Mouse (Mus musculus): ENCODE measurements around the gene 2300003K06Rik. TPM values are rescaled to one million over a fixed set of nuclear protein-coding genes. Genes with fewer than 3 reads are reported as not detected.

Gene 2300003K06Rik
- not detected in 2 replicates for polyA plus RNA-seq (2012; rRNA removed)

DNA sequence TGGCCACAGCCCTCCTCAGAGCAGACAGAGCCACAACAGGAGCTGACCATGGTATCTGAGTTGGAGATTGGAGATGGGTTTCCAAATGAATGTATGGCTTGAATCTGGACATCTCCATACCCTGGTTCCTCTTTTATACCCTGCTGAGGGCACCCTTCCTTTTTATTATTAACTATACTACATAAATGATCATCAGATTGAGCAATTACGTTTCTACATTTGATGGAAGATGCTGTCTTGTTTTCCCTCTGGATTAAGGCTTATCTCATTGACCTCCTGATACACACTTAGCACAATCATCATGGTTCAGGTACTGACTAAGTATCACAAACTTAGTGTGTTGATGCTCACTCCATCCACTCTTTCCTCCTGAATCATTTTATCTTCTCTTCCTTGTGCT, at the start of gene 2300003K06Rik:
TSS of gene 2300003K06Rik (minus strand) at position 101 of the 400 bp plus-strand sequence.

GRCm38 (mm10) chr11:99878887-99879286, 41.0 kb upstream of the 2300003K06Rik start, which contains the start of gene Gm11567:
TSS of gene Gm11567 (plus strand) at chr11:99879187.

DNA sequence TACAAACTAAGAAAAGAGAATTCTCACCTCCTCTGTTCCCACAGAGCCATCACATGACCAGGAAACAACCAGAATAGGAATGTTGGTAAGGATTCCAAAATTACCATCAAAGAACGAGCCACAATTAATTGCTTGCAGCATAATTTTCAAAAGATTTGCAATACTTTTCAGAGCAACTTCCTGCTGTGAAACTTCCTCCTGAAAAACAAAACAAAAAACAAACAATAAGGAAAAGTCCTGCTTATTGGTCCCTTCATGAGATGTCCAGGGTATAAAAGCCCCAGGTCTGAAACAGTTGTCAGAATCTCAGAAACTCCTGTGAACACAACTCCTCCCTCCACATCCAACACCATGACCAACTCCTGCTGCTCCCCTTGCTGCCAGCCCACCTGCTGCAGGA, 35.2 kb upstream of the 2300003K06Rik start, which contains the start of gene Krtap9-1:
TSS of gene Krtap9-1 (plus strand) at position 301 of the 400 bp plus-strand sequence.

GRCm38 (mm10) chr11:99864176-99864575, 26.3 kb upstream of the 2300003K06Rik start, which contains the start of gene Gm11559:
TSS of gene Gm11559 (plus strand) at chr11:99864476.

GRCm38 (mm10) chr11:99857617-99858016, 19.8 kb upstream of the 2300003K06Rik start, which contains the start of gene Gm11568:
TSS of gene Gm11568 (plus strand) at chr11:99857917.

GRCm38 (mm10) chr11:99851508-99851907, 13.6 kb upstream of the 2300003K06Rik start, which contains the start of gene Krtap4-16:
TSS of gene Krtap4-16 (minus strand) at chr11:99851608.

GRCm38 (mm10) chr11:99815566-99815965, 22.3 kb downstream of the 2300003K06Rik start, which contains the start of gene Gm11564:
TSS of gene Gm11564 (minus strand) at chr11:99815666.

DNA sequence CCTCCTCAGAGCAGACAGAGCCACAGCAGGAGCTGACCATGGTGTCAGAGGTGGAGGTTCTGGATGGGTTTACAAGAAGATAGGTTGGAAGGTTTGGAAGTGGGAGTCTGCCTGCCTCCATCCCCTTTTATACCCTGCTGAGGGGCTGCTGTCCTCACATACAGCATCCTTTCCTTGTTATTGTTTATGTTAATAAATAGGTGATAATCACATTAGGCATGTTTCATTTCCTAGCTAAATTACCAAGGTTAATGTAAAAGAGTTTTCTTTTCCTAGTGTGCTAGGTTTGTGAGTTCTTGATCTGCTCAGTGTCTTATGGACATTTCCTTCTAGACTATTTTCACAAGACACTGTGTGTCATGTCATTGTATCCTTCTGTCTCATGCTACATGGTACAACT, 28.1 kb downstream of the 2300003K06Rik start, which contains the start of gene Krtap4-13:
TSS of gene Krtap4-13 (minus strand) at position 101 of the 400 bp plus-strand sequence.

DNA sequence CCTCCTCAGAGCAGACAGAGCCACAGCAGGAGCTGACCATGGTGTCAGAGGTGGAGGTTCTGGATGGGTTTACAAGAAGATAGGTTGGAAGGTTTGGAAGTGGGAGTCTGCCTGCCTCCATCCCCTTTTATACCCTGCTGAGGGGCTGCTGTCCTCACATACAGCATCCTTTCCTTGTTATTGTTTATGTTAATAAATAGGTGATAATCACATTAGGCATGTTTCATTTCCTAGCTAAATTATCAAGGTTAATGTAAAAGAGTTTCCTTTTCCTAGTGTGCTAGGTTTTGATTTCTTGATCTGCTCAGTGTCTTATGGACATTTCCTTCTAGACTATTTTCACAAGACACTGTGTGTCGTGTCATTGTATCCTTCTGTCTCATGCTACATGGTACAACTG, 33.5 kb downstream of the 2300003K06Rik start, which contains the start of gene Gm11554:
TSS of gene Gm11554 (minus strand) at position 101 of the 400 bp plus-strand sequence.

DNA sequence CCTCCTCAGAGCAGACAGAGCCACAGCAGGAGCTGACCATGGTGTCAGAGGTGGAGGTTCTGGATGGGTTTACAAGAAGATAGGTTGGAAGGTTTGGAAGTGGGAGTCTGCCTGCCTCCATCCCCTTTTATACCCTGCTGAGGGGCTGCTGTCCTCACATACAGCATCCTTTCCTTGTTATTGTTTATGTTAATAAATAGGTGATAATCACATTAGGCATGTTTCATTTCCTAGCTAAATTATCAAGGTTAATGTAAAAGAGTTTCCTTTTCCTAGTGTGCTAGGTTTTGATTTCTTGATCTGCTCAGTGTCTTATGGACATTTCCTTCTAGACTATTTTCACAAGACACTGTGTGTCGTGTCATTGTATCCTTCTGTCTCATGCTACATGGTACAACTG, 39.0 kb downstream of the 2300003K06Rik start, which contains the start of gene Gm11569:
TSS of gene Gm11569 (minus strand) at position 101 of the 400 bp plus-strand sequence.

DNA sequence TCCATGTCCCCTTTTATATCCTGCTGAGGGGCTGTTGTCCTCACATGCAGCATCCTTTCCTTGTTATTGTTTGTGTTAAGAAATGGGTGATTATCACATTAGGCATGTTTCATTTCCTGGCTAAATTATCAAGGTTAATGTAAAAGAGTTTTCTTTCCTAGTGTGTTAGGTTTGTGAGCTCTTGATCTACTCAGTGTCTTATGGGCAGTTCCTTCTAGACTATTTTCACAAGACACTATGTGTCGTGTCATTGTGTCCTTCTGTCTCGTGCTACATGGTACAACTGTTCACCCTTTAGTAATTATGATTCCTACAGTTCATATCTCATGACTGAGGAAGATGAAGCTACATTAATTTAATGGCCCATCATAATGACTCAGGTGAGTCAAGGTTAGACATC, 44.5 kb downstream of the 2300003K06Rik start, which contains the start of gene Gm11596:
TSS of gene Gm11596 (minus strand) at position 101 of the 400 bp plus-strand sequence.

Other genes with a start within 250 kb of the 2300003K06Rik start
- not detected in 2 replicates for gene Krtap1-3, start 246.7 kb downstream of the 2300003K06Rik start, polyA plus RNA-seq (2012; rRNA removed)
- gene Krtap9-3, start 240.0 kb downstream of the 2300003K06Rik start, polyA plus RNA-seq (2012; rRNA removed), result not detected in 2 replicates
- not detected in 2 replicates for gene Gm11938, start 234.8 kb downstream of the 2300003K06Rik start, polyA plus RNA-seq (2012; rRNA removed)
- not detected in 2 replicates for gene Gm11937, start 227.9 kb downstream of the 2300003K06Rik start, polyA plus RNA-seq (2012; rRNA removed)
- gene Krtap2-4, start 223.2 kb downstream of the 2300003K06Rik start, polyA plus RNA-seq (2012; rRNA removed), result not detected in 2 replicates
- gene Gm11562, start 217.6 kb downstream of the 2300003K06Rik start, polyA plus RNA-seq (2012; rRNA removed), result not detected in 2 replicates
- gene Krtap4-1, start 209.8 kb downstream of the 2300003K06Rik start, polyA plus RNA-seq (2012; rRNA removed), result not detected in 2 replicates
- not detected in 2 replicates for gene Krtap4-2, start 203.0 kb downstream of the 2300003K06Rik start, polyA plus RNA-seq (2012; rRNA removed)
- not detected in 2 replicates for gene Krtap4-7, start 194.0 kb downstream of the 2300003K06Rik start, polyA plus RNA-seq (2012; rRNA removed)
- gene Gm11555, start 187.8 kb downstream of the 2300003K06Rik start, polyA plus RNA-seq (2012; rRNA removed), result not detected in 2 replicates
- not detected in 2 replicates for gene Gm11563, start 179.1 kb downstream of the 2300003K06Rik start, polyA plus RNA-seq (2012; rRNA removed)
- not detected in 2 replicates for gene Krtap4-6, start 172.1 kb downstream of the 2300003K06Rik start, polyA plus RNA-seq (2012; rRNA removed)
- gene Gm14190, start 147.3 kb downstream of the 2300003K06Rik start, polyA plus RNA-seq (2012; rRNA removed), result not detected in 2 replicates
- gene Gm14180, start 103.8 kb downstream of the 2300003K06Rik start, polyA plus RNA-seq (2012; rRNA removed), result not detected in 2 replicates
- gene Gm11595, start 65.2 kb downstream of the 2300003K06Rik start, polyA plus RNA-seq (2012; rRNA removed), result not detected in 2 replicates
- not detected in 2 replicates for gene Krtap4-8, start 57.4 kb downstream of the 2300003K06Rik start, polyA plus RNA-seq (2012; rRNA removed)
- gene Krtap4-9, start 52.9 kb downstream of the 2300003K06Rik start, polyA plus RNA-seq (2012; rRNA removed), result not detected in 2 replicates
- not detected in 2 replicates for gene Gm11596, start 44.6 kb downstream of the 2300003K06Rik start, polyA plus RNA-seq (2012; rRNA removed)
- gene Gm11569, start 39.1 kb downstream of the 2300003K06Rik start, polyA plus RNA-seq (2012; rRNA removed), result not detected in 2 replicates
- 0.25 TPM in 1 of 2 replicates, not detected in the other for gene Gm11554, start 33.6 kb downstream of the 2300003K06Rik start, polyA plus RNA-seq (2012; rRNA removed)
- 0.36 TPM in 1 of 2 replicates, not detected in the other for gene Krtap4-13, start 28.2 kb downstream of the 2300003K06Rik start, polyA plus RNA-seq (2012; rRNA removed)
- not detected in 2 replicates for gene Gm11564, start 22.4 kb downstream of the 2300003K06Rik start, polyA plus RNA-seq (2012; rRNA removed)
- not detected in 2 replicates for gene Krtap4-16, start 13.5 kb upstream of the 2300003K06Rik start, polyA plus RNA-seq (2012; rRNA removed)
- gene Gm11568, start 19.9 kb upstream of the 2300003K06Rik start, polyA plus RNA-seq (2012; rRNA removed), result not detected in 2 replicates
- gene Gm11559, start 26.4 kb upstream of the 2300003K06Rik start, polyA plus RNA-seq (2012; rRNA removed), result not detected in 2 replicates
- gene Krtap9-1, start 35.3 kb upstream of the 2300003K06Rik start, polyA plus RNA-seq (2012; rRNA removed), result not detected in 2 replicates
- gene Gm11567, start 41.1 kb upstream of the 2300003K06Rik start, polyA plus RNA-seq (2012; rRNA removed), result not detected in 2 replicates
- not detected in 2 replicates for gene Krtap31-1, start 69.9 kb upstream of the 2300003K06Rik start, polyA plus RNA-seq (2012; rRNA removed)
- not detected in 2 replicates for gene Gm11565, start 76.7 kb upstream of the 2300003K06Rik start, polyA plus RNA-seq (2012; rRNA removed)
- gene Krtap31-2, start 98.2 kb upstream of the 2300003K06Rik start, polyA plus RNA-seq (2012; rRNA removed), result not detected in 2 replicates
- not detected in 2 replicates for gene Krtap9-5, start 110.4 kb upstream of the 2300003K06Rik start, polyA plus RNA-seq (2012; rRNA removed)
- gene Krtap29-1, start 141.0 kb upstream of the 2300003K06Rik start, polyA plus RNA-seq (2012; rRNA removed), result not detected in 2 replicates
- gene Krtap16-1, start 148.5 kb upstream of the 2300003K06Rik start, polyA plus RNA-seq (2012; rRNA removed), result not detected in 2 replicates
- gene Krtap17-1, start 155.9 kb upstream of the 2300003K06Rik start, polyA plus RNA-seq (2012; rRNA removed), result not detected in 2 replicates
- not detected in 2 replicates for gene Krt33a, start 178.1 kb upstream of the 2300003K06Rik start, polyA plus RNA-seq (2012; rRNA removed)
- gene Krt33b, start 191.8 kb upstream of the 2300003K06Rik start, polyA plus RNA-seq (2012; rRNA removed), result not detected in 2 replicates
- gene Krt34, start 203.5 kb upstream of the 2300003K06Rik start, polyA plus RNA-seq (2012; rRNA removed), result not detected in 2 replicates
- 0.09 TPM in 1 of 2 replicates, not detected in the other for gene Krt31, start 212.5 kb upstream of the 2300003K06Rik start, polyA plus RNA-seq (2012; rRNA removed)

Measured in stomach, adult 2 months (tissue).